Mouse (Mus musculus): ENCODE data around the gene Atf7. TPM values are rescaled to one million over a fixed set of nuclear protein-coding genes. Genes with fewer than 3 reads are reported as not detected.
"Not testable (repeated sequence)": the region's sequence is repeated elsewhere in the genome, so short reads cannot be mapped to it uniquely, and the experiment has no call there.

Atf7 gene
- polyA plus RNA-seq, 1 experiment from 2014 or later, result 9.8 TPM

DNA sequence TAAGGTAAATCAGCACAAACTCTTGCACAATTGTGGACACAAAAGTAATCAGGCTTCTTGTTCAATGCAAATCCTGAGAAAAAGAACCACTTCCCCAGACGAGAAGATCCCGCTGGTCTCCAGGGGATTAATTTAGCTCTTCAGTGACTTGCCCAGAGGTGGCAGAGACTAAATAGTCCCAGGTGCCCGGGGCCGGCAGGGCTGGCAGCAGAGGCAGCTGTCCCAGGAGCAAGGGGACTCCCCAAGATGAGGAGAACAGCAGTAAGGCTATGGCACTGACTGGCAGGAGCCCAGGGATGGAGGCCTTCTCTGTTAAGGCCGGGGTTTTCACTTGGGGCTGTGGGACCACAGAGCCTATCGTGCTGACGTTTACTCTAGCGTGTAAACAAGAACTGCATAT lies 38.6 kb upstream of the Atf7 start:
- no peak overlapping the region for H3K4me2 ChIP-seq
- no peak overlapping the region for H3K4me3 ChIP-seq (ENCODE audit: low read depth, low read length)
- peaks cover 21% of the 10 kb centered on the region for H3K36me3 ChIP-seq (ENCODE audit: control insufficient read depth, insufficient read depth, low read length)
- no peak for DNase-seq (ENCODE audit: low spot score, missing footprints)
- H3K9me3 ChIP-seq (ENCODE audit: control insufficient read depth, low read length), result no peaks in the 10 kb centered on the region
- no peaks in the 10 kb centered on the region for H3K4me1 ChIP-seq (ENCODE audit: control insufficient read depth, insufficient read depth, low read length)
- no peak overlapping the region for H3K9ac ChIP-seq (ENCODE audit: low read length)
- H3K27ac ChIP-seq (ENCODE audit: low read depth, low read length), result no peak overlapping the region
- 88% methylated on average over 8 of the region's 8 CpGs for WGBS
- no peak for ATAC-seq (ENCODE audit: low FRiP score)
- no peaks in the 10 kb centered on the region for H3K27me3 ChIP-seq (ENCODE audit: control insufficient read depth, insufficient read depth, low read length)

DNA sequence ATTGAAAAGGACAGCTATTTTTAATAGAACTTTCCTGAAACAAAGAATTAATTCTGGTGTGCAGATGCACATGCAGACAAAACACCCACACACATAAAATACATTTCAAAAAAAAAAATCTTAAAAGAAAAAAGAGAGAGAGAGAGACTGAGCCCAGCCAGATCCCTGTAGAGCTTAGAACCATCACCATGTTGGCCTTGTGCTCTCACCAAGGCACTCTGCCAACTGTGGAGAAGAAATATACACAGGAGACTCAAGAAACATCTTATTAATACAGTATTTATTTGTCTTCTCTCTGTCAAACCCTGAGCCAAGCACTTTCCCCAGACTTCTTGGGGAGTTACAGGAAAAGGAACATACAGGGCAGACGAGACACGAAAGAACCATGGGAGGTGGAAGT lies 37.3 kb upstream of the Atf7 start:
- not testable (repeated sequence) for DNase-seq (ENCODE audit: low spot score, missing footprints); H3K4me2 ChIP-seq; H3K4me3 ChIP-seq (ENCODE audit: low read depth, low read length); ATAC-seq (ENCODE audit: low FRiP score); H3K9me3 ChIP-seq (ENCODE audit: control insufficient read depth, low read length); H3K9ac ChIP-seq (ENCODE audit: low read length); H3K27me3 ChIP-seq (ENCODE audit: control insufficient read depth, insufficient read depth, low read length); H3K4me1 ChIP-seq (ENCODE audit: control insufficient read depth, insufficient read depth, low read length); H3K27ac ChIP-seq (ENCODE audit: low read depth, low read length)
- H3K36me3 ChIP-seq (ENCODE audit: control insufficient read depth, insufficient read depth, low read length), result peaks cover 21% of the 10 kb centered on the region
- no CpG with 5 or more reads among the region's 2 CpGs for WGBS

GRCm38 (mm10) chr15:102657926-102658381 lies 32.7 kb upstream of the Atf7 start:
- peaks cover 4% of the 10 kb centered on the region; the same call in 1 of the 2 replicates for H3K36me3 ChIP-seq (ENCODE audit: control insufficient read depth, insufficient read depth, low read length)
- H3K4me3 ChIP-seq (ENCODE audit: low read depth, low read length), result no peak overlapping the region
- no peak overlapping the region for H3K9ac ChIP-seq (ENCODE audit: low read length)
- no peaks in the 10 kb centered on the region for H3K27me3 ChIP-seq (ENCODE audit: control insufficient read depth, insufficient read depth, low read length)
- ATAC-seq (ENCODE audit: low FRiP score) (no peak), DNase-seq (ENCODE audit: low spot score, missing footprints) (peak; percentile 85)
- H3K9me3 ChIP-seq (ENCODE audit: control insufficient read depth, low read length), result no peaks in the 10 kb centered on the region
- no peak overlapping the region for H3K27ac ChIP-seq (ENCODE audit: low read depth, low read length)
- no peak overlapping the region for H3K4me2 ChIP-seq
- 82% methylated on average over 3 of the region's 3 CpGs for WGBS
- H3K4me1 ChIP-seq (ENCODE audit: control insufficient read depth, insufficient read depth, low read length), result no peaks in the 10 kb centered on the region

- H3K27ac ChIP-seq (ENCODE audit: low read depth, low read length), result no peak overlapping the region
- H3K4me3 ChIP-seq (ENCODE audit: low read depth, low read length), result no peak overlapping the region
- H3K4me2 ChIP-seq, result no peak overlapping the region
- H3K36me3 ChIP-seq (ENCODE audit: control insufficient read depth, insufficient read depth, low read length), result no peaks in the 10 kb centered on the region
- no peak for DNase-seq (ENCODE audit: low spot score, missing footprints)
- no peaks in the 10 kb centered on the region for H3K4me1 ChIP-seq (ENCODE audit: control insufficient read depth, insufficient read depth, low read length)
- WGBS, result 25% methylated on average over 4 of the region's 4 CpGs
- H3K9ac ChIP-seq (ENCODE audit: low read length), result no peak overlapping the region
- H3K9me3 ChIP-seq (ENCODE audit: control insufficient read depth, low read length), result no peaks in the 10 kb centered on the region
- H3K27me3 ChIP-seq (ENCODE audit: control insufficient read depth, insufficient read depth, low read length), result no peaks in the 10 kb centered on the region
- no peak for ATAC-seq (ENCODE audit: low FRiP score)
These were observed 31.4 kb upstream of the Atf7 start for GRCm38 (mm10) chr15:102656658-102657057.

- not testable (repeated sequence) for H3K4me3 ChIP-seq (ENCODE audit: low read depth, low read length); H3K9me3 ChIP-seq (ENCODE audit: control insufficient read depth, low read length); H3K27ac ChIP-seq (ENCODE audit: low read depth, low read length); H3K27me3 ChIP-seq (ENCODE audit: control insufficient read depth, insufficient read depth, low read length); H3K9ac ChIP-seq (ENCODE audit: low read length); ATAC-seq (ENCODE audit: low FRiP score); H3K4me1 ChIP-seq (ENCODE audit: control insufficient read depth, insufficient read depth, low read length); H3K36me3 ChIP-seq (ENCODE audit: control insufficient read depth, insufficient read depth, low read length); H3K4me2 ChIP-seq; DNase-seq (ENCODE audit: low spot score, missing footprints)
- WGBS, result 86% methylated on average over 8 of the region's 9 CpGs
These were observed 26.8 kb upstream of the Atf7 start for GRCm38 (mm10) chr15:102651928-102652660.

DNA sequence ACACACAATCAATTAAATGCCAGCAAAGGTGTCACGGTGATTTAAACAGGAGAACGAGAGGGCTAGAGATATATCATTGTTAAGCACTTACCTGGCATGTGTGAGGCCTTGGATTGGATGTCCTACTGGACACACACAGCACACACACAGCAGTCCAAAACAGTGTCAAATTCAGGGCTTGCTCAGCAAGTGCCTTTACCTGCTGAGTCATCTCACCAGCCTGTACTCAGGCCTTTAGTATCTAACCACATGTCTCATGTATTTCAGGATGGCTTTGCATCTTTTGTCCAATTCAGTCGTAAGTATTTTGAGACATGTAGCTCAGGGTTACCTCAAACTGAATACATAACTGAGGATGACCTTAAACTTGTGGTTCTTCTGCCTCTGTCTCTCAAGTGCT lies 25.8 kb upstream of the Atf7 start:
- H3K27me3 ChIP-seq (ENCODE audit: control insufficient read depth, insufficient read depth, low read length), result no peaks in the 10 kb centered on the region

DNA sequence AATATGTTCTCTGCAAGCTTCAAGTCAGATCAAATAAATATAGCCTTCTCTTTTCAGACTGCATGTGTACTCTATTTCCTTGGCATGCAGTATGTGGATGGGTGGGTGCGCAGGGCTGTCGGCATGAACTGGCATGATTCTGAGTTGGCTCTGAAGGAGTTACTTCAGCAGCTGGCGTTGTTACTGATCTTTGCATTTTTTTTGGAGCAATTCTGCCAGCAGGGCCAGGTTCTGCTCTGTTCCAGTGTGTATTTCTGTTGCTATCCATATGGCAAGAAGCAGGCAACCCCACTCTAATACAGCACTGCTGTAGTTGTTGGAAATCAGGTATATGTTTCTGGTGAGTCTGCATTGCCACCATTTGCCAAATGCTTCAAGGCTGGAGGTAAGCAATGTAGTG lies 10.6 kb upstream of the Atf7 start:
- no peaks in the 10 kb centered on the region for H3K4me1 ChIP-seq (ENCODE audit: control insufficient read depth, insufficient read depth, low read length)
- WGBS, result 89% methylated on average over 3 of the region's 3 CpGs
- H3K27me3 ChIP-seq (ENCODE audit: control insufficient read depth, insufficient read depth, low read length), result no peaks in the 10 kb centered on the region
- H3K9ac ChIP-seq (ENCODE audit: low read length), result no peak overlapping the region
- H3K27ac ChIP-seq (ENCODE audit: low read depth, low read length), result no peak overlapping the region
- H3K4me3 ChIP-seq (ENCODE audit: low read depth, low read length), result no peak overlapping the region
- no peaks in the 10 kb centered on the region for H3K36me3 ChIP-seq (ENCODE audit: control insufficient read depth, insufficient read depth, low read length)
- H3K9me3 ChIP-seq (ENCODE audit: control insufficient read depth, low read length), result no peaks in the 10 kb centered on the region
- ATAC-seq (ENCODE audit: low FRiP score) (no peak), DNase-seq (ENCODE audit: low spot score, missing footprints) (no peak)
- no peak overlapping the region for H3K4me2 ChIP-seq

More for the DNA sequence above, 25.8 kb upstream of the Atf7 start:
- no peaks in the 10 kb centered on the region for H3K4me1 ChIP-seq (ENCODE audit: control insufficient read depth, insufficient read depth, low read length)
- no peak overlapping the region for H3K9ac ChIP-seq (ENCODE audit: low read length)
- WGBS, result 87% methylated on average over 3 of the region's 3 CpGs
- ATAC-seq (ENCODE audit: low FRiP score) (no peak), DNase-seq (ENCODE audit: low spot score, missing footprints) (no peak)
- H3K36me3 ChIP-seq (ENCODE audit: control insufficient read depth, insufficient read depth, low read length), result no peaks in the 10 kb centered on the region
- H3K4me3 ChIP-seq (ENCODE audit: low read depth, low read length), result no peak overlapping the region
- no peak overlapping the region for H3K4me2 ChIP-seq
- no peak overlapping the region for H3K27ac ChIP-seq (ENCODE audit: low read depth, low read length)
- no peaks in the 10 kb centered on the region for H3K9me3 ChIP-seq (ENCODE audit: control insufficient read depth, low read length)

GRCm38 (mm10) chr15:102634684-102635083 lies 9.4 kb upstream of the Atf7 start:
- DNase-seq (ENCODE audit: low spot score, missing footprints), result no peak
- H3K4me2 ChIP-seq, result no peak overlapping the region
- no peaks in the 10 kb centered on the region for H3K27me3 ChIP-seq (ENCODE audit: control insufficient read depth, insufficient read depth, low read length)

DNA sequence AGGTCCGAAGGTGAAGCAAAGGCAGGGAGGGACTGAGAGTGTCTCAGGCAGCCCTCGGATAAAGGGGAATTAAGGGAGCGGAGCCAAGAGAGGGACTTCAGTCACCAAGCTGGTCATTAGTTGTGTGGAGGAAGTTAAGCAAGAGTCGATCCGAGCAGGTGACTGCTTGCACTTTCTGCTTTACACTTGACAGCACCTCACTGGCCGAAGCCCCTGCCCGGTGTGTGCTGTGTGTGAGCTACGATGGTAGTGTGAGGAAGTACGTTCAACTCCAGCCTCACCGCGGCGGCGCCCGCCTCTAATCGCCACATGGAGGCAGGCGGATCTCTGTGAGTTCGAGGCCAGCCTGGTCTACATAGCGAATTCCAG lies 407 bp upstream of the Atf7 start:
- no peaks in the 10 kb centered on the region for H3K27me3 ChIP-seq (ENCODE audit: control insufficient read depth, insufficient read depth, low read length)
- H3K27ac ChIP-seq (ENCODE audit: low read depth, low read length), result peak overlapping the region; percentile 97
- H3K4me2 ChIP-seq, result peak overlapping the region; percentile 86
- WGBS, result 2% methylated on average over 18 of the region's 18 CpGs
- peaks cover 6% of the 10 kb centered on the region for H3K4me1 ChIP-seq (ENCODE audit: control insufficient read depth, insufficient read depth, low read length)
- ATAC-seq (ENCODE audit: low FRiP score) (no peak), DNase-seq (ENCODE audit: low spot score, missing footprints) (peak; percentile 95)
- H3K4me3 ChIP-seq (ENCODE audit: low read depth, low read length), result peak overlapping the region; percentile 67
- peak overlapping the region; percentile 88 for H3K9ac ChIP-seq (ENCODE audit: low read length)
- H3K9me3 ChIP-seq (ENCODE audit: control insufficient read depth, low read length), result no peaks in the 10 kb centered on the region
- no peaks in the 10 kb centered on the region for H3K36me3 ChIP-seq (ENCODE audit: control insufficient read depth, insufficient read depth, low read length)

More at GRCm38 (mm10) chr15:102634684-102635083, 9.4 kb upstream of the Atf7 start:
- Histone ChIP-seq H3K4me3 (ENCODE audit: low read depth, low read length) (no peak overlapping the region), H3K9me3 (ENCODE audit: control insufficient read depth, low read length) (no peaks in the 10 kb centered on the region), H3K4me1 (ENCODE audit: control insufficient read depth, insufficient read depth, low read length) (no peaks in the 10 kb centered on the region), H3K27ac (ENCODE audit: low read depth, low read length) (no peak overlapping the region), H3K9ac (ENCODE audit: low read length) (no peak overlapping the region), H3K36me3 (ENCODE audit: control insufficient read depth, insufficient read depth, low read length) (no peaks in the 10 kb centered on the region)
- WGBS, result 88% methylated on average over 8 of the region's 8 CpGs
- no peak for ATAC-seq (ENCODE audit: low FRiP score)

Measured in midbrain, embryonic 11.5 days (tissue).